Mouse (Mus musculus) thymus, postnatal 14 days (tissue): ENCODE measurements at regions not wholly inside any gene's neighbourhood (a gene's known extent, or its start where the extent isn't known, plus 50 kb on each side); places are given as distances from the start of the nearest gene placed in this dataset.

ENCODE experiments used
- DNase-seq: peaks from one replicate; pipeline ENCODE4 v3.0.0; 2021

DNA sequence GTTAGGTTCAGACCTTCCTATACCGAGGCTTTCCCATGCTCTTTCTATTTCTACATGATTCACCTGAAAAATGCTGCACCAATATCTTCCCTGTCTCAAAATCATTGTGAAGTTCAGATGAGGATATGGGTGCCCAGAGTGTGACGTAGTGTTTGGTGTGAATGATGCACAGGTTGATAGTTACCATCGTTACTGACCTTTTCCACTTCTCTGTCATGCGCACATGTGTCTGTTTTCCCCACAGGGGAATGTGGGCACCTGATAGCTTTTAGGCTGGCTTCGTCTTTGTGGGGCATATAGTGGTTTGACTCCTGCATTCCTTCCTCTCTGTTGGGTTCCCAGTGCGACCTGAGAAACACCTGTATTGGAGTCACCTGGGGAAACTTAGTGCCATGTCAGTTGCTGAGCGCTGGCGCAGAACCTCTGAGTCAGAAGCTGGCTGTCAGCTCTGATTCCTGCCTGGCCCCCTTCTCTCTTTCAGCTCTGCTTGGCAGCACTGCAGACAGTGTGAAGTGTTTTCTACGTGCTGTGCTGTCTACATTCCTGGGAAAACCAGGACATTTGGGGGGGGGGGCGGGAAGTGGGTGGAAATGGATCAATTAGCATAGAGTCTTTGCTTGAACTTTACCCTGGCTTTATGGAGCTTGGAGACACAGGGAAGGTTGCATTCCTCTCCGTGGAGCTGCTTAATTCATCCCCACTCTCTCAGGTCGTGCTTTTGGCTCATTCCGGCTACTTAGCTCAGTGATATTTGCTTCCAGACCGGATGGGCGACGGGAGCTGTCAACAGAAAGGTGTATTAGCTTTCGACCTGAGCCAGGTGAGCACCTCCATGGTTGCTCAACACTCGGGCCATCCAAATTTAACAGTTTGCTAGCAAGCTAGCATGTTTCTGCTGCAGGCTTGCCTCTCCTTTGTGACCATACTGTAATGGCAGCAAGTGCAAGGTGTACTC lies 1281.4 kb upstream of the A1bg start:
- DNase-seq = no peak

- DNase-seq = no peak
Measured at GRCm38 (mm10) chr15:62202781-62203375, 1280.1 kb upstream of the A1bg start.

DNA sequence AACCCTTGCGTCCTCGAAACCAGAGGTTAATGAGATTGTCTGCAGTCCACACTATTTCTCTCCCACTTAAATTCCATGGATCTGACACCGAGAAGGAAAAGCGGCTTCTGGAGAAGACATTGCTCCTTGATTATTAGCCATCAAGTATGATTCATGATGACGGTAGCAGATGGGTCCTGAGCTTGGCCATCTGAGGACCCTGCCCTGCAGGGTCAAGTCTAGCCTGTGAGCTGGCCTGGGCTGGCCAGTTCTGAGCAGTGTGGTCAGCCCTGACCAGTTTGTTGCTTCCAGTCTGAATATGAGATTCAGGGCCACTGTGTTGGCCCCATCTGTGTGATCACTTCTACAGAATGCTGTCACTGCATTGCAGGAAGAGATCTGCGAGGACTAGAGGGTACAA lies 1275.9 kb upstream of the A1bg start:
- DNase-seq = no peak

DNA sequence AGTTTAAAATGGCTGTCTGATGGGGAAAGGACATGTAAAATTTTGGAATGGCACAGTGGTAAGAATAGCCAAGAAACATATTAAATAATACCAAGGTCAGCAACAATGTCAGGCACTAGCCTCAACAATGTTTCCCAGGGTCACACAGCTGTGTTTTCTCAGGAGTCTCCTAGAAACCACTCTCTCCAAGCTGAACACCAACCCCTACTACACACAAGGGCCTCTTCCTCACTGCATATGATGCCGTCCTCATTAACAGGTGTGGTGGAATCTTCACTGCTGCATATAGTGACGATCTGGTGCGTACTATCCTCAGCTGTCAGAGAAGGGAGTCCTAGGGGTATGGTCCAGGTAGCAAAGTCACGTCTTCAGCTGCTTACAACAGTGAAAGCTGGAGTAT lies 1275.4 kb upstream of the A1bg start:
- DNase-seq = no peak

- no peak for DNase-seq
Measured at GRCm38 (mm10) chr15:62195440-62195839, 1272.6 kb upstream of the A1bg start.

DNA sequence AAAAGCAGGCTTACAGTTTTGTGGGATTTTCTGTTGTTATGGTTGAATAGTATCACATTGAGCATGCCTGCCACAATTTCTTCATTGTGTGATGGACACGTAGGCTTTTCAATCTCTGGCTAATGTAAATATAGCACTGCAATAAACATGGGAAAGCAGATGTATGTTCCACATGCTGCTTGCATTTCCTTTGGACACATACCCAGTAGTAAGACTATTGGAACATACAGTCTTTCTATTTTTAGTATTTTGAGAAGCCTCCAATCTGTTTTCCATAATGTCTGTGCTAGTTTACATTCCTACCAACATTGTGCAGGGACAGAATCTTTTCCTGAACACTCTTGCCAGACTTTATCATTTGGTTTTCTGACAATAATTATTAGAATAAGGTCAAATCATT lies 1269.9 kb upstream of the A1bg start:
- DNase-seq = no peak

DNA sequence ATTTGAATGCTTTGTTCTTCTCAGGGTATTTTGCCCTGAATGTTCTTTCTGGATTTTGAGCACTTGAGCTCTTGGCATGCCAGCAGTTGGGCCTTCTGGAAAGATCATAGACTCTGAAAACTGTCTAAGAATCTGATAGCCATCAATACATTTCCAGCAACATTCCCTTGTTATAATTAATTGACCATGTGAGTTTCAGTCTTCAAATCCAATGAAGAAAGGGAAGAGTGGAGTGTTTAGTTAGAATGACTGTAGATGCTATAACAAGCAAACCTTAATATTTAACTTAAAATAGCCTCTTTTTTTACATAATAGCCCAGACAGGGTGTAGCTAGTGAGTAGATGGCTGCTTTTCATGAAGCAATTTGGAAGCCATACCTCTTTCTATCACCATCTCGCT lies 1268.8 kb upstream of the A1bg start:
- DNase-seq = no peak

- no peak for DNase-seq
Measured at GRCm38 (mm10) chr15:62190977-62191614, 1268.3 kb upstream of the A1bg start.

- no peak for DNase-seq
Measured at GRCm38 (mm10) chr15:62190224-62190910, 1267.6 kb upstream of the A1bg start.

- no peak for DNase-seq
Measured at GRCm38 (mm10) chr15:62189565-62190181, 1266.9 kb upstream of the A1bg start.

DNA sequence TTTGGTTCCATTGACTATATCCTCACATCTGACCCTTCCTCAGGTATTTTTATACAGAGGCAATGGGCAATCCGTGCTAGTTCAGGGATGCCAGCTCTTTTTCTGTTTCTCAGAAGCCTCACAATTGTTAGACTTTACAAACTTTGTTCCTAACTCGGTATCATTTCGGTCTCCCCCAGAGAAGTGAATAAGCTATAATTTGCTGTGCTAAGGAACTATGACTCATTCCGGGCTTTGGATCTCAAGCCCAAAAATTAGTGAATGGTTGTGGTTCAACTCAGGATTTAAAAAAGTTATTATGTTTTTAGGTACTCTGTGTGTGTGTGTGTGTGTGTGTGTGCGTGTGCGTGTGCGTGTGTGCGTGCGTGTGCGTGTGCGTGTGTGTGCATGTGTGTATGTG lies 1263.7 kb upstream of the A1bg start:
- DNase-seq = no peak

DNA sequence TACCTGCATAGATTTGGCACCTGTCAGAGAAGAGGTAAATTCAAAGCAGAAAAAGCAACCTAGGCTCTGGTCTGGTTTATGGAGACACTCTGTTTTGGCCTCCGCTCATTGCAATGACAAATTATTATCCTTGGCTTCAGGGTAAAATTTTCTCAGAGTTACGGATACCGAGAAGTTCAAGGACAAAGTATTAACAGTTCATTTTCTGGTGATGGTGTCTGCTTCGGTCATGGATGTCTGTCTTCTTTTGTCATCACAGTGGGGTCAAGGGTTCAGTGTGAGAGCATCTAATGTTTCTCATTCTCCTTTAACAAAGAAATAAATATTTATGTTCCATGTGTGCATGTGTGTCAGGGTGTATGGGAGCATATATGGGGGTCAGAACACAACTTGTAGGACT lies 1261.0 kb upstream of the A1bg start:
- no peak for DNase-seq

DNA sequence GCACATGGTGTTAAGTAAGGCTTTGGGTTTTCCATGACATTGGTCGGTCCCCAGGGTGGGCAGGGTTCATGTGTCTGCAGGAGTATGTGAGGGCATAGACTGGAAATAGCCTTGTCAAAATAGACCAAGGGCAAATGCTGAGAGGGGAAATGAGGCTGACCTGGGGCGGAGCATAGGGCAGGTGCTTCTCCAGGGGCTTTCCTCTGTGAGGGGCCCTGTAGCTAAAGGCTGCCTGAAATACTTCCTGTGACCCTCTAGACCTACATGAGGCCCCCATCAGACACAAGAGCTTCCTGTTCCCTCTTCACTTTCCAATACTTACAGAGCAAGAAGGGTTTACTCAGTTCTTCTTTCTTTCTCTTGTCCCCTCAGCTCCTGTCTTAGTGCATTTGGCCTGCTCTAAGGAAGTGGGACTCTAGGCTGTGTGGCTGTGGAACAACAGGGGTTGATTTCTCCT lies 1258.7 kb upstream of the A1bg start:
- DNase-seq = peak; percentile 65

DNA sequence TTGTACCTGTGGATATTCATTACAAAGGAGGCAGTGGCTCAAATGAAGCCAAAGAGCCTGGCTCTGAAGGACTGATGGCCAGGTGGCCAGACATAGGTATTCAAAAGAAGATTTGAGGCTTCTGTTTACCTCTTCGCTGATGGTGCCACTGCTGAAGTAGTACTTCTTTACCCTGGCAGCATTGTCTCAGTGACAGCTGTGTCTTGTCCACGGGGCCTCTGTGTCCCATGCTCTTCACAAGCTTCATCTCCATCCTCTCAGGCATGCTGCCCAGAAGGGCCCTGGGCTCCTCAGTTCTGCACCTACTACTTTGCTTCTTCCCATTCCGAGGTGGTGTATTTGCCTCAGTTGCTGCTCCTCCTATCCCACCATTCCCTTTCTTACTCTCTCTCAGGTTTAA lies 1257.9 kb upstream of the A1bg start:
- no peak for DNase-seq

- DNase-seq = no peak
Measured at GRCm38 (mm10) chr15:62179801-62180200, 1257.0 kb upstream of the A1bg start.

DNA sequence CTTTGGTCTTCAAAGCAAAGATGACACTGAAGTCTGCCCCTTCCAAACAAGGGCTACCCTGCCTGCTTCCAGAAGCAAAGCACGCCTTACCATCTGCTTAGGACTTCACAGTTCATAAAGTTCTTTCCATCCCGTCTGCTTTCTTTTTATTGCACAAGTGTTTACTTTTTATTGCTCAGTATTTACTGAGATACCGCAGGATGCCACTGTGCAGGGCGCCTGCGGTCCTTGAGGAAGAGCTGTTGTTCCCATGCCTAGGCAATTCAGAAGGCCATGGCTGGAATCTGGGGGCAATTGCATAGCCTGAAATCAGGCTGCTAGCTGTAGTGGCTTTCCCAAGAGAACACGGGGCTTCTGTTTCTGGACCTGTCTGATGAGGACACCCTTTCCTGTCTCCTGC lies 1255.8 kb upstream of the A1bg start:
- no peak for DNase-seq

DNA sequence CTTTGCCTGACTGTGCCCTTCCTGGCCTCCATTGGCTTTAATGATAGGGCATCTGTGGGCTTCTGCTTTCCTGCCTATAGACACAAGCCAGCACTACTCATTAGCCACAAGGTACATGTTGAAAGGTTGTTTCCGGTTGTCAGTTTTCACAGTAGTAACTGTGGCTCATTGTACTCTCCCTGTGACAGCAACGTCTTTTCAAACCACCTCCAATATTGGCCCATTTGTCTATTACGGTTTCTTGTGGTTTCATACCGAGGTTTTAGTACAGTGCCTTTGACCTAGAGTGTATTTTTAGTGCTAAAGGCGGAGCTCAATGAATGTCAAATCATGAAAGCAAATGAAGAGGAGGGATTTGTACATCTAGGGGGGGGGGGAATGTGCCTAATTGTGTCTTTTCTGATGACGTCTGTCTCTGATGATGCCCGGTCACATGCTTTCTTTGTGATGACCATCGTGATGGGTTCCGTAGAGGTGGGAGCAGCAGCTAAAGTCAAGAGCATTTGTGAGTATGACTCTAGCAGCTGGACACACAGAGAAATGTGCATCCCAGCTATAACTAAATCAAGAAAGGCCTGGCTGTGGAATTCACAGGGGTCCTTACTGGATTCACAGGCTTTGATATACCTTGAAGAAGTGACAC lies 1255.1 kb upstream of the A1bg start:
- no peak for DNase-seq

DNA sequence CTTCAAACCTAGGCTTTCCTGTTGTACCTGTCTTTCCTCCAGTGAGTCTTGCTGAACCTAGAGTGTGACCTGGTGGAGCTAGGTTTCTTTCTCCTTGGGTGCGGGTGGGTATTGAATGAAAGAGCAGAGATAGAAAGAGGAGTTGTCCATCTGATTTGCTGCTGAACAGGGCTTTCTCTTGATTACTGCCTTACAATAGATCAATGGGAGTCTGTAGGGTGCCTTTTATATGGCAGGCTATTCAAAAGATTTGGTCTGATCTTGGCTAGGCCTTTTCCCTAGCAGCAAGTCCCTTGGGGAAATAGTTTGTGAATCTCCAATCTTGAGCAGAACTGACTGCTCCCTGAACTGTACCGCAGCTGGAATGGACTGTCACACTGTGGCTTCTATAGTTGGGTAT lies 1253.3 kb upstream of the A1bg start:
- no peak for DNase-seq

- no peak for DNase-seq
Measured at GRCm38 (mm10) chr15:62173633-62174543, 1251.1 kb upstream of the A1bg start.

DNA sequence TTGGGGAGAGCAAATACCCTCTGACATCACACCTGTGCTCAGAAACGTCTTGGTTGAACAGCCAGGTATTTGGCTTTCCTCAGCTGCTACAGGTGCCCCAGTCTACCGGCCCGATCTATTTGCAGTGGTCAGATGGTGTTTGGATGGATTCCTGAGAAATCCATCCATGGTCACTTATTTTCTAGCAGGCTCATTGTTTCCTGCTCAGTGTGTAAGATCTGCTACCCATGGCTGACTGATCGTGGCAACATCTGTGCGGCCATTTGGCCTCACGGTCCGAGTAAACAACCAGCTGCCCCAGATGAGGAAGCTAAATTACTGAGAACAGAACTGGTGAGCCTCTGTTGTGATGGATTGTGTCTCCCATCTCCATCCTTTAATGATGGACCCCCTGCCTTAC lies 1248.8 kb upstream of the A1bg start:
- DNase-seq = no peak

GRCm38 (mm10) chr15:62171167-62171566 lies 1248.4 kb upstream of the A1bg start:
- no peak for DNase-seq
